Mouse (Mus musculus) erythroid progenitor cell, adult 5-6 weeks (primary cell): ENCODE results near the gene Dnajc25. TPM values are rescaled to one million over a fixed set of nuclear protein-coding genes. Genes with fewer than 3 reads are reported as not detected.
A peak's percentile ranks its signal among the peaks of the same experiment; 100 is the strongest.

Source experiments
- ATAC-seq: replicated peaks from 2 replicates; pipeline ENCODE4 v1.8.0; 2016; ENCODE audit warnings: moderate number of reproducible peaks, mild to moderate bottlenecking, moderate TSS enrichment, inconsistent platforms; ENCODE audit not compliant: poor library complexity, low FRiP score, severe bottlenecking
- total RNA-seq, 2 experiments: library from RNA; stranded (forward) in 1 of 2; stranded (reverse) in 1 of 2; fragments of 150-400 nt in 1 of 2; fragments of 186-747, 209-891 nt in 1 of 2; gene quantifications; 2 replicates each; pipeline versions ENCODE4 v1.2.3 to v1.2.4; 2015 to 2017; ENCODE audit warnings: low replicate concordance in 2 of 2

Gene Dnajc25
- total RNA-seq, 2 experiments from 2014 or later = 1.2 to 5.0 TPM

DNA sequence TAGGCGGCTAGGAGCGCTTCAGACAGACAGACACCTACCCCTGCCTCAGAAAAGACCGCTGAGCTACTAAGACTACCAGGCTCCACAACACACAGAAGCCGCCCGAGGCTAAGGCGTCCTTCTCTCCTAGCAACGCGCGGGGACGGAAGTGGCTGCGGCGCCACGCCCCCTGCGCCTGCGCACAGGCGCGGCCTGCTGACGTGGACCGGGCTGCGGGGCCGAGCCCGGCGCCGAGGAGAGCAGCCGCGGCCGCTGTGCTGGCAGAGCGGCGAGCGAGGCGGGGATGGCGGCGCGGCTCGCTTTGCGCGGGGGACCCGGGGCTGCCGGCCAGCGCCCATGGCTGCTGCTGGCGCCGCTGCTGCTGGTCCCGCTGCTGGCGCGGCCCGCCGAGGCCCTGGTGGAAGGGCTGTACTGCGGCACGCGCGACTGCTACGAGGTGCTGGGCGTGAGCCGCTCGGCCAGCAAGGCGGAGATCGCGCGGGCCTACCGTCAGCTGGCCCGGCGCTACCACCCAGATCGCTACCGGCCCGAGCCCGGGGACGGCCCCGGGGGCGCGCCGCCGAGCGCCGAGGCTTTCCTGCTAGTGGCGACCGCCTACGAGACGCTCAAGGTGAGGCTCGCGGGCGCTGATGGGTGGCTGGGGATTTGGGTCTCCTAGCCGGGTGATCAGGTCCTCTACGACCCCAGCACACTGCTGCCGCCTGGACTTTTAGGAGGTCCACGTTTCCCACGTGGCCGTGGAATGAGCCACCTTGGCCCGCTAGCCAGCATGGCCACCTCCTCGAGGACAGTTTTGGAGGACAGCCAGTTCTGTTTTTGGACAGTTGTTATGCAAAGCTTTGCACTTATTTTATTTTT lies 8.3 kb downstream of the Dnajc25 start, which contains the start of gene Gm20503:
Gene Gm20503, plus strand, starts transcription at position 263 of the 858 bp plus-strand sequence.
- peak; percentile 97 for ATAC-seq

- ATAC-seq = no peak
These were observed 8.9 kb downstream of the Dnajc25 start for GRCm38 (mm10) chr4:59003806-59004200.

DNA sequence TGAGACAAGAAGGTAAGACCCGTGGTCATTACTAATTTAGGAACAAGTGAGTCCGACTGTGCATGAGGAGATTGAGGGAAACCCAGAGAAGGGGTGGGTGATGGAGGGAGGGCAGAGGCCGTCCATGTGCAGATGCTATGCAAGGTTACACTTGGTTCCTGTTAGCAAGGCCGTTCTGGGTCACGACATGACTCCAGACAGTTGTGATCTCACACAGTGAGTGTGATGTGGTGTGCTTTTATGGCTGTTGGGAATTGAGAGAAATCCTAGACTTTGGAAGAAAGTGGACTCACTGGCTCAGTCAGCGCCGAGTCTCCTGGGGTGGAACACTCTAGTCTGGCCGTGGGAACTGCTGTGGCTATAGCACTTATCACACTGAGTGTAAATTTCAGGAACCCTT lies 11.3 kb downstream of the Dnajc25 start:
- no peak for ATAC-seq

- no peak for ATAC-seq
These were observed 12.2 kb downstream of the Dnajc25 start for GRCm38 (mm10) chr4:59007016-59007415.

DNA sequence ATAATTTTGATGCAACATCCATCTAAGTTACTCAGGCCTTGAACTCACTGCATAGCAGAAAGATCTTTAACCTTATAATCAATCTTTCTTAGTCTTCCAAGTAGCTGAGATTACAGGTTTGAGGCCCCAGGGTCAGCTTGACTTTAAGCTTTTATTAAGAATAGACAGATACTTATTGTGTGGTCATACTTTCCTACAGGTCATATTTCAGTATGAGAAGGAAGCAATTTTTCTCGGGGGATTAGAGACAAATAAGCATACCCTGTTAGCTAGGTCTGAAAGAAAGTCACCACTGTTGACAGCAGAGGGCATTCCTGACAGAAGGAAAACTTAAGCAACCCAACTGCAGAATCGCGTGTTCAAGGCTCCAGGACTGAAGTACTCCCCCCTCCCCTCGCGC lies 13.1 kb downstream of the Dnajc25 start:
- no peak for ATAC-seq

GRCm38 (mm10) chr4:59009186-59009585 lies 14.3 kb downstream of the Dnajc25 start:
- 0 out of 2 replicates have a peak, but pooled peaks have one; percentile 20 for ATAC-seq

- no peak for ATAC-seq
These were observed 14.8 kb downstream of the Dnajc25 start for GRCm38 (mm10) chr4:59009696-59010095.

DNA sequence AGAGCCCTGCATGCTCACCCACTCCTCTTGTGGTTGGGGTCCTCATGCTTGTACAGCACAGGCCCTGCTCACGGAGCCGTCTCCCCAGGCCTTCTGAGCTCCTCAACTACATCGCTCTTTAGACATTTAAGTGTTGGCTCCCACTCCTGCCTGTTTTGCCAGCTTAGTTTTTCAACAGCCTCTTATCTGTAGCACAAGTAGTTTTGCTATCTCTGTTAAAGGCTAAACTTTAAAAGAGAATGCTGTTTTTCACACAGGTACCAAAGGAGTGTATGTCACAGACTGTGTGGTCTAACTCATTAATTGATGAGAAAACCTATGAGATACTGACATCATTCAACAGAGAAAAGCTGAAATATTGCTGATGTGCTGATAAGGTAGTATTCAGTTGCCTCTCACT lies 16.6 kb downstream of the Dnajc25 start:
- no peak for ATAC-seq

GRCm38 (mm10) chr4:59015181-59015580 lies 20.3 kb downstream of the Dnajc25 start:
- ATAC-seq = no peak

- ATAC-seq = no peak
These were observed 22.1 kb downstream of the Dnajc25 start for GRCm38 (mm10) chr4:59016922-59017321.

- no peak for ATAC-seq
These were observed 39.6 kb downstream of the Dnajc25 start for GRCm38 (mm10) chr4:59034325-59034917.

GRCm38 (mm10) chr4:59034918-59035785 lies 40.3 kb downstream of the Dnajc25 start, which contains the start of gene Gng10:
Gene Gng10, plus strand, starts transcription at chr4:59035088.
- peak; percentile 69 for ATAC-seq

- ATAC-seq = no peak
These were observed 41.0 kb downstream of the Dnajc25 start for GRCm38 (mm10) chr4:59035786-59036350.

- peak; percentile 80 for ATAC-seq
These were observed 41.7 kb downstream of the Dnajc25 start for GRCm38 (mm10) chr4:59036490-59037127.

- no peak for ATAC-seq
These were observed 42.7 kb downstream of the Dnajc25 start for GRCm38 (mm10) chr4:59037525-59037924.

DNA sequence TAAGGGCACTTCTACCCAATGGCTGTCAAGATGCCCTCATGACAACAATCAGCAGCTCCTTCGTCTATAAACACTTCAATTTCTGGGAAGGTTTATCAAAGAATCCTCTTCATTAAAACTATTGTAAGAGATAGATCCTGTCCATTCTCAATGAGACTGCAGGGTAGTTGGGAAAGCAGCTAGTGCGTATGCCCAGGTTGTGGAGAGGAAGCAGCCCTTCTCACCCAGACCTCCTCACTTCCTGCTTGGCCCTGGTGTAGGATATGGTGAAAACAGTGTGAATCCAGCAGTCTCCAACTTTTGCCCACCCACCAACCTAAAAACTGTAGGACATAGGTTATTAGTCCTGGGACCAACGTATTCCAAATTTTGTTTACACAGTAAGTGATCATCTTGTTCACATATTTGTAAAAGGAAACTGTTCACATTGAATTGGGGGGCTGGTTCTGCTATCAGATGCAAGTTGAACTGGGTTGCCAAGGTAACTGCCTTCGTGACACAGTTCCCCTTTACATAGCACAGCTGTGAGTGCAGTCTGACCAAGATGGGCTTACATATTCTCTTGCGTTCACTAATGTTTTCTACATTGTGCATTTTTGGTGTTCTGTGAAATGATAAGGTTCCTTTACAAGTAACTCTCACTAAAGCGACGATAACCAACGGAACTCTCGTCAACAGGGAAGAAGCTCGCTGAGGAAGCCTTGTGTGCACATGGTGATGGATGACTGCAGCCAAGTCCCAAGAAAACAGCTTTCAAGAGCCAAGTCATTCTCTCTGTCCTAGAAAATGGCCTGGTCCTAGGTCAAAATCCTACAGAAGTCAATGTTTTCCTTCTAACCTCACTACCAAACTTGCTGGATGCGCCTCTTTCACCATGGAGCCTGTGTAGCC lies 45.8 kb downstream of the Dnajc25 start:
- no peak for ATAC-seq

- ATAC-seq = no peak
These were observed 48.2 kb downstream of the Dnajc25 start for GRCm38 (mm10) chr4:59043074-59043473.

DNA sequence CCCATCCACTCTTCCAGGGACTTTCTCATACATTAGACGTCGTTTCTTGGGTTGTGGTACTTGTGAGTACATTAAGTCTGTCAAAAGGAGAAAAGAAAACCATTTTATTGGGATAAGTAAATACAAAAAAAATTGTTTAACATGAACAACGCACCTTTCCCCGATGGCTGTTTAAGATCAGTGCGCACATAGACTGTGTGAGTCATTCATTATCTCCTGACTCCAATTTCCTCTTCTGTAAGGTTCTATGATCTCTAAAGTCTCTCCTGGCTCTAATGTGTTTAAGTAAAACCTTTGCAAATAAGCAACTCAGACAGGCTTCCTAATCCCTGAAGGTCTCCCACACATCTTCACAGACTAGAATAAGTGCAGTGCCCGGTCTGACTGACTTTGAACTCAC lies 49.0 kb downstream of the Dnajc25 start:
- ATAC-seq = no peak
